Mouse (Mus musculus) cerebellum, adult 2 months (tissue): Measurements from ENCODE around the gene Olfr792. TPM values are rescaled to one million over a fixed set of nuclear protein-coding genes. Genes with fewer than 3 reads are reported as not detected.

Experiments
- DNase-seq, 2 experiments: peaks; one replicate each; pipeline ENCODE4 v3.0.0; 2021
- H3K27ac ChIP-seq: fragments of 200-500 bp; 2 replicates; pipeline ENCODE4 v1.5.1; 2012; ENCODE audit warnings: low read length, control low read depth, inconsistent platforms; ENCODE audit not compliant: insufficient read depth
- H3K27me3 ChIP-seq: fragments of 200-500 bp; 2 replicates; pipeline ENCODE4 v1.6.1; 2012; ENCODE audit warnings: inconsistent platforms, mild to moderate bottlenecking, low read length, moderate library complexity; ENCODE audit not compliant: control insufficient read depth, insufficient read depth
- H3K4me1 ChIP-seq: fragments of 200-500 bp; 2 replicates; pipeline ENCODE4 v1.6.1; 2011; ENCODE audit warnings: low read length; ENCODE audit not compliant: control insufficient read depth, insufficient read depth
- H3K4me3 ChIP-seq: fragments of 200-500 bp; replicated peaks from 2 replicates; pipeline ENCODE3; 2011; ENCODE audit warnings: mild to moderate bottlenecking, low read depth, low read length, control low read depth; ENCODE audit not compliant: insufficient read depth
- CTCF ChIP-seq: fragments of 200-500 bp; IDR thresholded peaks from 2 replicates; pipeline ENCODE4 v1.5.1; 2011; ENCODE audit warnings: low read depth, mild to moderate bottlenecking, control low read depth, low read length, moderate library complexity, borderline replicate concordance; ENCODE audit not compliant: insufficient read depth
- POLR2A ChIP-seq: fragments of 200-500 bp; IDR thresholded peaks from 2 replicates; pipeline ENCODE4 v1.6.1; 2011; ENCODE audit warnings: low read length, control low read depth, borderline replicate concordance; ENCODE audit not compliant: insufficient read depth
- whole genome bisulfite sequencing: fragments of 180-500 bp; shearing (Covaris S2); methylation state at CpG from one replicate; pipeline ENCODE4 v1.1.7; 2018; 5-methylcytosine and 5-hydroxymethylcytosine counted together
- polyA plus RNA-seq: library from polyadenylated mRNA; depleted of rRNA; stranded (reverse); fragments of >200 nt; gene quantifications from 2 replicates; pipeline ENCODE4 v1.2.3, GENCODE M21; 2012; rRNA removed

The Olfr792 gene
- not detected in 2 replicates for polyA plus RNA-seq

DNA sequence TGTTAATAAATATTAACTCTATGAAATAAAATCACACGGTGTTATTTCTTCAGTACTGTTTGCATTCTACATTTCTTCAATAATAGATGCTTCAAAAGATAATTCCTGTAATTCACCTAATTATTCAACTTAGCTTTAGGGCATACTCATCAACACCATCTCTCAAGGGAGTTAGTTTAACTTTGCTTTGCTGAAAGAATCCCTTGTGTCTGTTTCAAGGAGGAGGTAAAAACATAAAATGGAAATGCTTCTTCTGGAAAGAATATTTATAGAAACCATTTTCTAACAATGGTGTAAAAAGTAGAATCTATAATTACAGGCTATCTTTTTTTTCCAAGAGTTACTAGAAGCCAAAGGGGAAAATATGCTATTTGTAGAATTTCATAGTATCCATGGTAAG is at the start of gene Olfr792:
Gene Olfr792, plus strand, starts transcription at position 301 of the 400 bp plus-strand sequence.
- DNase-seq: no peak
- 86% methylated on average over 1 of the region's 1 CpGs for WGBS
- no peak within 1 kb of the TSS for H3K4me3 ChIP-seq
- no peaks in the 10 kb centered on the region for H3K4me1 ChIP-seq
- no peak for TF ChIP-seq POLR2A
- no peak for TF ChIP-seq CTCF
- H3K27ac ChIP-seq: no peak within 1 kb of the TSS
- no peaks in the 10 kb centered on the region for H3K27me3 ChIP-seq

DNA sequence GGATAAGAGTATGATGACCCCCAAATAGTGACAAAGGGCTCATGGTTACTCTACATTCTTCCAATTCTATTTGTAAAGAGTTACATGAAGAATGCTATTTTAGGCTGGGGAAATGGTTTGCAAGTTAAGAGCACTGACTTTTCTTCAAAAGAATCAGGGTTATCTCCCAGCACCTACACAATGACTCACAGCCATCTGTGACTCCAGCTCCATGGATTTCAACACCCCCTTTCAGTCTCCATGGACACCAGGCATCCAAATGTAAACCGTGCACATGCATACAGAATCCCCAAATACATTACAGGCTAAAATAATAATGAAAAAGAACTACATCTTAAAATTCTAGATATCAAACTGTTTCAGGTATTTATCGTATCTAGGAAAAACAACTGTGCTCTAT is 48.9 kb upstream of the Olfr792 start:
- no peak for TF ChIP-seq CTCF
- TF ChIP-seq POLR2A: no peak
- Histone ChIP-seq H3K4me3 (no peak overlapping the region), H3K27me3 (no peaks in the 10 kb centered on the region), H3K27ac (no peak overlapping the region), H3K4me1 (no peaks in the 10 kb centered on the region)
- WGBS: 75% methylated on average over 2 of the region's 2 CpGs
- no peak for DNase-seq

DNA sequence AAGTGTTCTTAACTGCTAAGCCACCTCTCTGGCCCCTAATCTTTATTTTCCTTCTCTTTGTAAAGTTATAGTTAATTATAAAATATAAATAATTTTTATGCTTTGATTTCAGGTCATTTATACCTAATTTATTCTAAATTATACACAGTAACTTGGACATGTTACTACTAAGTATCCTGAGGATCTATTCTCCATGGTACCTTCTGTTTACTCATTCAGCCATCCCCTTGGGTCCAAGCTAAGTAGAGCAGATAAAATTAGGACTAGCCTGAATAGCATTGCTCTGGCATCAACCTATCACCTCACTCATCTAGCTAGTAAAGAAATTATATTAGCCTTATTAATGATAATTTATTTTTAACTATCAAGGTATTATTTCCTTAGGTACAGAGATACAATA is 40.8 kb upstream of the Olfr792 start, which contains the start of gene Olfr790:
Gene Olfr790, plus strand, starts transcription at position 301 of the 400 bp plus-strand sequence.
- H3K4me1 ChIP-seq: no peaks in the 10 kb centered on the region
- no peaks in the 10 kb centered on the region for H3K27me3 ChIP-seq
- DNase-seq: no peak
- no peak within 1 kb of the TSS for H3K4me3 ChIP-seq
- H3K27ac ChIP-seq: no peak within 1 kb of the TSS
- TF ChIP-seq POLR2A (no peak), CTCF (no peak)

DNA sequence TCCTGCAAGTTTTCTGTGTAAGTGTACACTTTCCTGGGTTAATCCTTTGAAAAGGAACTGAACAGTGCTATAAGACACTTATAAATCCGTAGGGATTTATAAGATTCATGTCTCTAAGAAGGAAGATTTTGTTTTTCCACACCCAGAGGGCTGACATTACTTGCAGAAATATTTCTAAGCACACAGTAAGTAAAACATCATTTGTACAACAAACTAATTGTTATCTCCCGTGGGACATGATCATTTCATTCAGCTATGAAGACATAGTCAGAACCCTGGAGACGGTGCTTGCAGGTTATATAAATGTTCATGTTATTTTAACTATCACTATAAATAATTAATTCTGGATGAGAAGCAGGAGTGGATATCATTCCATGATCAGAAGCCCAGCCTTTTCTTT is 17.5 kb upstream of the Olfr792 start, which contains the start of gene Olfr791:
Gene Olfr791, plus strand, starts transcription at position 301 of the 400 bp plus-strand sequence.
- 70% methylated on average over 3 of the region's 3 CpGs for WGBS
- H3K27me3 ChIP-seq: no peaks in the 10 kb centered on the region
- no peak for TF ChIP-seq CTCF
- no peak for TF ChIP-seq POLR2A
- H3K27ac ChIP-seq: no peak within 1 kb of the TSS
- H3K4me1 ChIP-seq: no peaks in the 10 kb centered on the region
- DNase-seq: no peak
- no peak within 1 kb of the TSS for H3K4me3 ChIP-seq

DNA sequence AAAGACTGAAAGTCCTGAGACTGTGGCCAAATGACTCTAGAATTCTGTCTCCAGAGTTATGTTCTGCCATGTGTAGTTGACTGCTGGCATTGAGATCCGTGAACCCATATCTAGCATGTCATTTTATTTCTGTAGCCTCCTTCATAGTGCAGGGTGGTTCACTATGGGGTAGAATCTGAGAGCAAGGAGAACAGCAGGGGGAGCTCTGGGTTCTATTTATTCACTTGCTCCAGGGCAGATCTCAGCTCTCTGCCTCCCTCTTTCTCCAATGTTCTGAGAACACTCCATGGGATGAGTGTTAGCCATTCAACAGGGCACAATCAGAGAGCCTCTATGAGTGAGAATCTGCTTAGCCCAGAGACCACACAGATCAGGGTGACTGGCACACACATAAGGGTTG is 10.4 kb downstream of the Olfr792 start:
- no peak for DNase-seq
- TF ChIP-seq CTCF (no peak), POLR2A (no peak)
- H3K27ac ChIP-seq: no peak overlapping the region
- no peaks in the 10 kb centered on the region for H3K27me3 ChIP-seq
- WGBS: 50% methylated on average over 1 of the region's 1 CpGs
- H3K4me3 ChIP-seq: no peak overlapping the region
- no peaks in the 10 kb centered on the region for H3K4me1 ChIP-seq

DNA sequence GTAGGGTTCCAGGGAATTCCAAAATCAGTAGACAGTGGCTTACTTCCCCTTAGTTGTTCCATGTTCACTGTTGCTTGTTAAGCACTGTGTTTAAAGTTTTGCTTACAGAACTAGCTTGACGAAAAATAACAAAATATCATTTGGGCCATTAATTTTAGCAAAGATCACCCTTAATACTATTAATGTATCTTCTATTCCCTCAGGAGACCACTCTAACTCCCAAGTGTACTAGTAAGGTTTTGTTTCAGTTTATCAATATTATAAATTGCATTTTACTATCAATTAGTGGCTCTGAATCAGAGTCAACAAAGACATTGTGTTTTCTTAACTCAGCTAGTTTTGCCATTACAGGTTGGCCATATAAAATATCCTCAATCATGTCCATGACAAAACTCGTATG is 28.4 kb downstream of the Olfr792 start, which contains the start of gene Olfr794:
Gene Olfr794, plus strand, starts transcription at position 301 of the 400 bp plus-strand sequence.
- H3K27ac ChIP-seq: no peak within 1 kb of the TSS
- DNase-seq: no peak
- H3K4me1 ChIP-seq: no peaks in the 10 kb centered on the region
- TF ChIP-seq CTCF (no peak), POLR2A (no peak)
- H3K27me3 ChIP-seq: no peaks in the 10 kb centered on the region
- H3K4me3 ChIP-seq: no peak within 1 kb of the TSS
- WGBS: 80% methylated on average over 2 of the region's 2 CpGs

DNA sequence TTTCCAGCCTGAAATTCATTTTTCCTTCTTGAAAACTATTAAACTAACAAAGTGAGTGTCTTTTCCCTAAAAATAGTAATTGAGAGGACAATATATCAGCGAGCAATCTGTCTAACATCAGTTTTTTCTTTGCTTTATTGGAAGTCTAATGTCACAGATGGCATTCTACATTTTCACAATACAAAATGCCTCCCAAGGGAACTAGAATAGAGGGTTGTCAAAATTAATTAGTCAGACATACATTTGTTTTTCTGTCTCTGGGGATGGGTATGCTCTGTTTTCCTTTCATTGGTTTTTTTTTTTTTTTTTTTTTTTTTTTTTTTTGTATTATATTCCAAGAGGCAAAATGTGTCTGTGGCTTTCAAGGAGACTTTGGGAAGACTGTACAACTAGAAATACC is 38.1 kb downstream of the Olfr792 start:
- H3K4me1 ChIP-seq: no peaks in the 10 kb centered on the region
- H3K27me3 ChIP-seq: no peaks in the 10 kb centered on the region
- no peak overlapping the region for H3K27ac ChIP-seq
- no peak overlapping the region for H3K4me3 ChIP-seq
- WGBS: 6% methylated on average over 1 of the region's 1 CpGs
- TF ChIP-seq CTCF: no peak
- no peak for TF ChIP-seq POLR2A
- DNase-seq: no peak

Other genes starting within 250 kb of the Olfr792 start
- gene Olfr780, start 221.0 kb upstream of the Olfr792 start, polyA plus RNA-seq: not detected in 2 replicates
- gene Olfr781, start 210.3 kb upstream of the Olfr792 start, polyA plus RNA-seq: not detected in 2 replicates
- not detected in 2 replicates for gene Olfr782, start 190.3 kb upstream of the Olfr792 start, polyA plus RNA-seq
- gene Olfr784, start 155.1 kb upstream of the Olfr792 start, polyA plus RNA-seq: 0.06 and 0.08 TPM in 2 replicates
- not detected in 2 replicates for gene Olfr785, start 133.7 kb upstream of the Olfr792 start, polyA plus RNA-seq
- gene Olfr786, start 111.9 kb upstream of the Olfr792 start, polyA plus RNA-seq: not detected in 2 replicates
- gene Olfr787, start 77.3 kb upstream of the Olfr792 start, polyA plus RNA-seq: not detected in 2 replicates
- not detected in 2 replicates for gene Olfr788, start 68.2 kb upstream of the Olfr792 start, polyA plus RNA-seq
- not detected in 2 replicates for gene Olfr789, start 54.4 kb upstream of the Olfr792 start, polyA plus RNA-seq
- not detected in 2 replicates for gene Olfr790, start 40.7 kb upstream of the Olfr792 start, polyA plus RNA-seq
- not detected in 2 replicates for gene Olfr791, start 17.4 kb upstream of the Olfr792 start, polyA plus RNA-seq
- gene Olfr794, start 28.5 kb downstream of the Olfr792 start, polyA plus RNA-seq: not detected in 2 replicates
- not detected in 2 replicates for gene Olfr796, start 73.4 kb downstream of the Olfr792 start, polyA plus RNA-seq
- gene Olfr798, start 88.8 kb downstream of the Olfr792 start, polyA plus RNA-seq: not detected in 2 replicates
- not detected in 2 replicates for gene Olfr799, start 98.3 kb downstream of the Olfr792 start, polyA plus RNA-seq
- gene Olfr800, start 118.5 kb downstream of the Olfr792 start, polyA plus RNA-seq: not detected in 2 replicates
- gene Olfr801, start 134.7 kb downstream of the Olfr792 start, polyA plus RNA-seq: not detected in 2 replicates
- not detected in 2 replicates for gene Olfr802, start 149.0 kb downstream of the Olfr792 start, polyA plus RNA-seq
- not detected in 2 replicates for gene Olfr803, start 155.1 kb downstream of the Olfr792 start, polyA plus RNA-seq
- not detected in 2 replicates for gene Olfr804, start 164.0 kb downstream of the Olfr792 start, polyA plus RNA-seq
- not detected in 2 replicates for gene Olfr805, start 190.2 kb downstream of the Olfr792 start, polyA plus RNA-seq
- not detected in 2 replicates for gene Olfr806, start 202.8 kb downstream of the Olfr792 start, polyA plus RNA-seq
- not detected in 2 replicates for gene Olfr807, start 218.6 kb downstream of the Olfr792 start, polyA plus RNA-seq
- gene Olfr808, start 226.3 kb downstream of the Olfr792 start, polyA plus RNA-seq: not detected in 2 replicates
- gene Olfr809, start 235.5 kb downstream of the Olfr792 start, polyA plus RNA-seq: not detected in 2 replicates